Mouse (Mus musculus) heart, adult 2 months (tissue): ENCODE measurements around the gene Parvb. TPM values are rescaled to one million over a fixed set of nuclear protein-coding genes. Genes with fewer than 3 reads are reported as not detected.

ENCODE experiments used
- DNase-seq, 2 experiments: peaks; one replicate each; pipeline ENCODE4 v3.0.0; 2021
- H3K27ac ChIP-seq: fragments of 200-600 bp; 2 replicates; pipeline ENCODE4 v1.8.1; 2022
- H3K27me3 ChIP-seq: fragments of 200-500 bp; 2 replicates; pipeline ENCODE4 v1.6.1; 2012; ENCODE audit warnings: mild to moderate bottlenecking, low read length, inconsistent platforms, mixed read lengths; ENCODE audit not compliant: control insufficient read depth, insufficient read depth
- H3K36me3 ChIP-seq: fragments of 200-500 bp; 2 replicates; pipeline ENCODE4 v1.6.1; 2012; ENCODE audit warnings: low read length, inconsistent platforms; ENCODE audit not compliant: control insufficient read depth, insufficient read depth
- H3K4me1 ChIP-seq: fragments of 200-500 bp; 2 replicates; pipeline ENCODE4 v1.6.1; 2011; ENCODE audit warnings: low read length; ENCODE audit not compliant: control insufficient read depth, insufficient read depth
- H3K4me3 ChIP-seq: fragments of 200-600 bp; 2 replicates; pipeline ENCODE4 v1.8.1; 2022
- H3K79me2 ChIP-seq: fragments of 200-500 bp; replicated peaks from 2 replicates; pipeline ENCODE4 v1.6.1; 2012; ENCODE audit warnings: mild to moderate bottlenecking, inconsistent platforms, low read length, moderate library complexity, mixed read lengths; ENCODE audit not compliant: control insufficient read depth, insufficient read depth
- H3K9ac ChIP-seq: fragments of 200-500 bp; 2 replicates; pipeline ENCODE4 v1.6.1; 2012; ENCODE audit warnings: low read depth, mild to moderate bottlenecking, control low read depth, inconsistent platforms, low read length, mixed read lengths
- CTCF ChIP-seq: fragments of 200-600 bp; IDR thresholded peaks from 2 replicates; pipeline ENCODE4 v1.8.1; 2022; ENCODE audit warnings: antibody characterized with exemption, mild to moderate bottlenecking, moderate library complexity
- EP300 ChIP-seq: fragments of 200-500 bp; IDR thresholded peaks from 2 replicates; pipeline ENCODE4 v1.6.1; 2011; ENCODE audit warnings: low read depth, low read length, control low read depth; ENCODE audit not compliant: insufficient read depth
- POLR2A ChIP-seq: fragments of 200-500 bp; IDR thresholded peaks from 2 replicates; pipeline ENCODE4 v1.6.1; 2011; ENCODE audit warnings: mild to moderate bottlenecking, low read depth, low read length, control low read depth; ENCODE audit not compliant: insufficient read depth
- WGBS: fragments of 180-500 bp; shearing (Covaris S2); methylation state at CpG from one replicate; pipeline ENCODE4 v1.1.7; 2018; 5-methylcytosine and 5-hydroxymethylcytosine counted together
- intact Hi-C: fragments of 180-260 bp; cut with DNase I; formaldehyde crosslinking; loops from one replicate; pipeline ENCODE4 v1.15.1; 2025
- polyA plus RNA-seq: library from polyadenylated mRNA; depleted of rRNA; stranded (reverse); fragments of >200 nt; gene quantifications from 2 replicates; pipeline ENCODE4 v1.2.3, GENCODE M21; 2012
- total RNA-seq, 2 experiments: library from RNA; stranded (reverse); gene quantifications; 2 replicates each; pipeline ENCODE4 v1.2.3; 2021

Parvb gene
- total and polyA plus RNA-seq, 3 experiments = 58.5 to 116 (median 99.4) TPM

DNA sequence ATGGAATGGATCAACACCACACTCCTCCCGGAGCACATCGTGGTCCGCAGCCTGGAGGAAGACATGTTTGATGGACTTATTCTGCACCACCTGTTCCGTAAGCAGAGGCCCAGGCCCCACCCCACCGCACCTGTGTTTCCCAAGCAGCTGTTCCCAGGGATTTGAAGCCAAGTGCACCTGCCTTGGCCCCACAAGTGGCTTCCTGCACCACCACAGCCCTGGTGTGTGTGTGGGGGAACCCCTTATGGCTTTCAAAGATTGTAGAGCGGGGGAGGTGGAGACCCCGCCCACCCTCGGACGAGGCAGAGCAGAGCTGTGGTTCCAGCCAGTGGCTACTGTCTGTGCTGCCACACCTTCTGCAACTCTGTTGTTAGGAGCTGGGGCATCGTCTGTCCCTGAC is 97.0 kb downstream of the Parvb start:
- H3K4me3 ChIP-seq = no peak overlapping the region
- 76% methylated on average over 10 of the region's 10 CpGs for WGBS
- no peak overlapping the region for H3K9ac ChIP-seq
- H3K27me3 ChIP-seq = no peaks in the 10 kb centered on the region
- intact Hi-C loops = no loop called here
- H3K36me3 ChIP-seq = no peaks in the 10 kb centered on the region
- DNase-seq = no peak
- no peak overlapping the region for H3K27ac ChIP-seq
- H3K79me2 ChIP-seq = no peaks in the 10 kb centered on the region
- no peaks in the 10 kb centered on the region for H3K4me1 ChIP-seq
- TF ChIP-seq POLR2A = no peak
- no peak for TF ChIP-seq EP300
- TF ChIP-seq CTCF = no peak

DNA sequence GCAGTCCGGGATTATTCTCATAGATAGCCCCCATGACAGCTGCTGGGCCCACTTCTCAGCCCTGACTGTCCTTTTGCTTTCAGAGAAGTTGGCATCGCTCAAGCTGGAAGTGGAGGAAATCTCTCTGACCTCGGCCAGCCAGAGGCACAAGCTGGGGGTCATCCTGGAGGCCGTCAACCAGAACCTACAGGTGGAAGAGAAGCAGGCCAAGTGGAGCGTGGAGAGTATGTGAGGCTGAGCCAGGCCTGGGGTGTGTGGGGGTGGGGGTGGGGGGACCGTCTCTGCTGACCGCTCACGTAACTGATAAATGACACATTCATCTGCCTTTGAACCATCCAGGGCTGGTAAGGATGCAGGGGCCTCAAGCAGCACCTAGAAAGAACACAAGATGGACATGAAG is 98.1 kb downstream of the Parvb start:
- no peak overlapping the region for H3K4me3 ChIP-seq
- no peaks in the 10 kb centered on the region for H3K27me3 ChIP-seq
- H3K4me1 ChIP-seq = no peaks in the 10 kb centered on the region
- no peaks in the 10 kb centered on the region for H3K79me2 ChIP-seq
- no peak overlapping the region for H3K27ac ChIP-seq
- TF ChIP-seq EP300 (no peak), POLR2A (no peak), CTCF (no peak)
- no peak for DNase-seq
- no peak overlapping the region for H3K9ac ChIP-seq
- 88% methylated on average over 8 of the region's 8 CpGs for WGBS
- intact Hi-C loops = no loop called here
- no peaks in the 10 kb centered on the region for H3K36me3 ChIP-seq

DNA sequence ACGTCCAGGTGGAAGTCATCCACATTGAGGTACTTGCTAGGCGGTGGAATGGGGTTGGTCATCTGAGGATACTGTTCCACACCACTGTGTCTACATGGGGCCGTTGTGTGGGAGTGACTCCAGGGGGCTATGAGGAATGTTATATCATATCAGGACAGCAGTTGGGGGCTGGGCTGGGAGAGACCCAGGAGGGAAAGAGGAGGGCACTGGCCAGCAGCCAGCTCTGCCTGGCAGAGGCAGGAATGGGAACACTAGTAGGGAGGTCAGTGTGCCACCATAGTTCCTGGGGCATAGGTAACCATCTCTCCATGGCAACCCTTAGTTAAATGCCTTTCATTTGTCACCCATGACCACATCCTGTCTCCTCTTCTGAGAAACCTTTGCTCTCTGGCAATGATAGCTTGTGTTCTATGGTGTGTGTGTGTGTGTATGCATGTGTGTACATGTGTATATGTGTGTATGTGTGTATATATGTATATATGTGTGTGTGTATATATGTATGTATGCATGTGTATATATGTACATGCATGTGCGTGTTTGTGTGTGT is 99.3 kb downstream of the Parvb start:
- intact Hi-C loops = no loop called here
- no peak overlapping the region for H3K27ac ChIP-seq
- no peak overlapping the region for H3K9ac ChIP-seq
- H3K79me2 ChIP-seq = no peaks in the 10 kb centered on the region
- no peaks in the 10 kb centered on the region for H3K36me3 ChIP-seq
- TF ChIP-seq POLR2A (no peak), CTCF (no peak), EP300 (no peak)
- no peak overlapping the region for H3K4me3 ChIP-seq
- WGBS = 73% methylated on average over 4 of the region's 4 CpGs
- H3K27me3 ChIP-seq = no peaks in the 10 kb centered on the region
- no peaks in the 10 kb centered on the region for H3K4me1 ChIP-seq
- DNase-seq = no peak

DNA sequence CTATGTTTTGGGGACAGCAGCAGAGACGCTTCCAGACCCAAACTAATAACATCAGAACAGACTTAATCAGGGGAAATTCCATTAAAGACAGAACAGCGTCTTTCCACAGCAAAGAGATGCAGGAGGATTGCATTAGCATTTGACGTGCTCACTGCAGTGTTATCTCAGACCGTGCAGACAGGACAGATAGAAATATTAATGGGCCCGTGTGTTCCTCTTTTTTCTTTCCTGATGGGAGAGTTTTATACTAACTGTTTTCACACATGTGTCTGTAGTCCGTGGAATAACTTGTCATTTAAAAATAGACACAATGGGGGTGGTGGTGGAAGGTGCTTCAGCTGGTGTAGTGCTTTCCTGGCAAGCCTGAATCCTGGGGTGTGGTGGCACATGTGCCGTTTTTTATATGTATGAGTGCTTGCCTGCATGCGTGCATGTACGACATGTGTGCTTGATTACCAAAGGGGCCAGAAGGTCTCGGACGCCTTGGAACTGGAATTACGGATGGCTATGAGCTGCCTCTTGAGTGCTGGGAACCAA is 104.5 kb downstream of the Parvb start:
- TF ChIP-seq CTCF = no peak
- no peak for TF ChIP-seq POLR2A
- no peak for TF ChIP-seq EP300
- Histone ChIP-seq H3K36me3 (no peaks in the 10 kb centered on the region), H3K9ac (no peak overlapping the region), H3K4me3 (no peak overlapping the region), H3K27ac (no peak overlapping the region), H3K79me2 (no peaks in the 10 kb centered on the region), H3K27me3 (no peaks in the 10 kb centered on the region), H3K4me1 (no peaks in the 10 kb centered on the region)
- intact Hi-C loops = no loop called here
- no peak for DNase-seq
- 52% methylated on average over 12 of the region's 12 CpGs for WGBS

DNA sequence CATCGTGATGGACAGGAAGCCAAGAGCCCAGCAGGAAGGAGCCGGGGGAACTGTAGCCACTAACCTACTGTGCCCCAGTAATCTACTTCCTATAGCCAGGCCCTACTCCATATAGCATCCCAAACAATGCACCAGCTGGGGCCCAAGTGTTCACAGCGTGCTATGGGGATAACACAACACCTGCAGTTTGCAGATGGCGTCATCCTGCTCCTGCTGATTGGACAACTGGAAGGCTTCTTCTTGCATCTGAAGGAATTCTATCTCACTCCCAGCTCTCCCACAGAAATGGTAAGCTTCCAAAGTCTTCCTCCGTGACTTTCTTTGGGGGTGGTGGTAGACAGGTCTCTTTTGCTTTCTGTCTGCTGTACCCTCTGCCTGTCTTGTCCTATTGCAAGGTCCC is 105.8 kb downstream of the Parvb start:
- 64% methylated on average over 5 of the region's 5 CpGs for WGBS
- no peaks in the 10 kb centered on the region for H3K36me3 ChIP-seq

DNA sequence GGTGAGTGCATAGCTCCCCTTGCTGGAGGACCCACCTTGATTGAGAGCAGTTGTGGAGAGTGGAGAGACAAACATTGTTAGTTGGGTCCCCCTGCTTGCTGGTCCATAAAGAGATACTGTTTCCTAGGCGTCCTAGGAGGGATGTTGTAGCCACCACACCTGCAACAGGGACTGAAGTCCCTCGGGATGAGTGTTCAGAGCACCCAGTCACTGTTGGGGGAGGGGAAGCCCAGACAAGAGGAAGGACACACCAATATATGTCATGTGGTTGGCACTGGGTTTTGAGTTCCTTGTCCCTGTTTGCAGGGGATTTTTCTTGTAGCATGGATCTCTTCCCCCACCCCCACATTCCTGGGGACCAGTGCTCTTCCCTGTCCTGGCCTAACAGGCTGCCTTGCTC is 109.1 kb downstream of the Parvb start:
- WGBS = 54% methylated on average over 2 of the region's 2 CpGs

More for the DNA sequence above, 105.8 kb downstream of the Parvb start:
- no peak for TF ChIP-seq CTCF
- TF ChIP-seq EP300 = no peak
- no peak for TF ChIP-seq POLR2A
- H3K4me1 ChIP-seq = no peaks in the 10 kb centered on the region
- no peaks in the 10 kb centered on the region for H3K79me2 ChIP-seq
- H3K4me3 ChIP-seq = no peak overlapping the region
- no peak overlapping the region for H3K9ac ChIP-seq
- intact Hi-C loops = no loop called here
- no peak overlapping the region for H3K27ac ChIP-seq
- H3K27me3 ChIP-seq = no peaks in the 10 kb centered on the region
- DNase-seq = no peak

More for the DNA sequence above, 109.1 kb downstream of the Parvb start:
- DNase-seq = no peak
- H3K4me1 ChIP-seq = no peaks in the 10 kb centered on the region
- no peak overlapping the region for H3K9ac ChIP-seq
- no peak overlapping the region for H3K27ac ChIP-seq
- no peaks in the 10 kb centered on the region for H3K27me3 ChIP-seq
- TF ChIP-seq POLR2A (no peak), CTCF (no peak)
- no peaks in the 10 kb centered on the region for H3K79me2 ChIP-seq
- intact Hi-C loops = no loop called here
- no peak overlapping the region for H3K4me3 ChIP-seq
- no peaks in the 10 kb centered on the region for H3K36me3 ChIP-seq
